Mouse (Mus musculus) spleen, postnatal 10 days (tissue): ENCODE results near the gene Lsg1.

ENCODE experiments used
- DNase-seq, 2 experiments: peaks; one replicate each; pipeline ENCODE4 v3.0.0; 2021 to 2022; ENCODE audit warnings: low spot score in 2 of 2

Lsg1 gene

DNA sequence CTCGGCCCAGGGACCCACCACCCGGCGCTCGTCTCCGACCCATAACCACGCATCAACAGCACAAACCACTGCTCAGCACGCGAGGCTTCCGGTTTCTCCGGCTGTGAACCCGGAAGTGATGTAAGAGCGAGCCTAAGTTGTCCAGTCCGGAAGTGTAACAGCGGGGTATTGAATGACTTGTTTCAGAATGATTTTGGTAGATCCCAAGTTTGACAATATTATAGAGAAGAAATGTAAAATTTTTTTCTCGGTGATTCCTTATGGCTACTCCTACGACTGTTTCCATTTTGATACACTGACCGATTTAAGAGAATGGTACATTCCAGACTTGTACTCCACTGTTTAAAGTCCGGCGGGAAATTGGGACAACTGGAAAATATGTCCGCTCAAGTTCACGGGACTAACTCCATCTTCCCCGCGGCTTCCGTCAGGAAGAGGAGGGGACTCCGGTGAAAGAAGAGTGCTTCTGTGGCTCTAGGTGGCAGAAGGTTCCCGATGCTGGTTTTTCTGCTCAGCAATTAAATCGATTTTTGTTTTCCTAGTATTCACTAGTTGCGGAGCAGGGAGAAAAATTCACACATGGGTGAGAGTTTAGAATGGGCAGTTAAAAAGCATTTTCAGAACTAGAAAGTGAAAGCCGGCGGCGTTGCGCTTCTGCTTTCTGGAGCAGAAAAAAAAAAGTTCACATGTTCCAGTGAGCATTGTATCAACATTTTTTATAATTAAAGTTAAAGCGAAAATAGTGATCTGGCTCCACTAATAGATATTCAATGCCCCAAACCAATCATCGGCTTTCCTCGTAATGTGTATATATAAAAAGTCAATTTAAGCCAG lies at the start of gene Lsg1:
Lsg1 (minus strand) TSS at position 99 of the 834 bp plus-strand sequence.
- peak; percentile 75 to 89 for DNase-seq

DNA sequence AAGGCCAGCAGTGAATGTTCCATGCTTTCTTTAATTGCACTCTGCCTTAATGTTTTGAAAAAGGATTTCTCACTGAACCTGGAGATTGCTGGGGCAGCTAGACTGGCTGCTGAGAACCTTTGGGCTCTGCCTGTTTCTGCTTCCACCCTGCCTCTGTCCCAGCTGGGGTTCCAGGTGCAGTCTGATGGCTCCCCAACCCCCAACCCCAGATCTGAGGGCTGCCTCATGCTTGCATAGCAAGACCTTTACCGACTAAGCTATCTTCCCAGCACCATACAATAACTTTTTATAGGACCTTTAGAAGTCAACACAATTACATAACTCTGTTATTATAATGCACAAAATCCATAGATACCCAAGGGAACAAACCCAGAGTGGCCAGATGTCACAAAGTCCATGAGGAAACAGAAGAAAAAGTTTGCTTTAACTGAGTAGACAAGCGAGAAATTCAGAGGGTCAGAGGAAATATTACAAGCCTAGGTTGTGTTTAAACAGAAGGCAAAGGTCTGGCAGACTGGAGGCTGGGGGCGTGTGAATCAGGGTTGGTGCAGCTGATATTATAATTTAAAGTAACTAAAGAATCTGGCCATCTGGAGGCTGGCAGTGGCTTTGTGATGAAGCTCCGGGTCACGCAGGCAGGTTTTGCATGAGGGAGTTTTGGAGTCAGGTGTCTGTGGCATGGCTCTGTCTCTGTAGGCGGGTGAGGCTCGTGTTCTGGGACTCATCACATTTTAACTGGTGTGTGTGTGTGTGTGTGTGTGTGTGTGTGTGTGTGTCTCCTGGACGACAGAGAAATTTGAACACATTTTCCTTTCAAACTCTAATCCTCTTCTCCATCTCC lies 46.7 kb upstream of the Lsg1 start:
- no peak for DNase-seq

GRCm38 (mm10) chr16:30629509-30629908 lies 42.1 kb upstream of the Lsg1 start:
- DNase-seq = no peak

- DNase-seq = no peak
These were observed 41.0 kb upstream of the Lsg1 start for GRCm38 (mm10) chr16:30628401-30628800.

GRCm38 (mm10) chr16:30627586-30628337 lies 40.4 kb upstream of the Lsg1 start:
- DNase-seq = no peak

GRCm38 (mm10) chr16:30624640-30625039 lies 37.2 kb upstream of the Lsg1 start:
- DNase-seq = no peak

DNA sequence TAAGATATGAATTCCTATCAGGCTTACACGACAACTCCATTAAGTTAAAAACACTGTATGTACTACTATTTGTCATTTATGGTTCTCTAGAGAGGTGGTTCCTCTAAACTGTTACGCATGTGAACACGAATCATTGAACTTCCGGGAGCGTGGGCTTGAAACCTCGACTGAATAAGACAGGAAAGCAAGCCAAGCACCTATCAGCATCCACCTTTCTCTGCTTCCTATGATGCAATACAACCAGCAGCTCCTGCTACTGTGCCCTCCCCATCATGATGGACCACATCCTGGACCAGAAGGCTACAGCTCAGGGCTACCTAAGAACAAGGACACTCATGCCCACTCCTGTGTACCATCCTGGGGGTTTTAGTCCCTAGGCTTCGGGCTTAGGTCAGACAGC lies 36.3 kb upstream of the Lsg1 start:
- no peak for DNase-seq

DNA sequence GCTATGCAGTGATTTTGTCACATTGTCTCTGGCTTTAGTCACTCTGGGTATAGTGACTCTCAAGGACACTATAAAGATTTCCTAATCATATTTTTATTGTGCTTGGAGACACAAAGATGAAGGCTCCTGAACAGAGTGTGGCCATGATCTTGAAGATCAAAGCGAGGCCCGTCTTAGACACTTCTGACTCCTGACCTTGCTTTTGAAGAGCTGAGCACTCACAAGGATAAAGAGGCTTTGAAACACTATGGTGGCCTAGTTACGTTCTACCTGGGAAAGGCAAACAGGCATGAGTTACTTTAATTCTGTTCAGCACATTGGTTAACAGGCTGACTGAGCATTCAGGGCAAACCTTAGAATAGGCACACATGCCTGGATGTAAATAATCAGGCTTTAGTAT lies 28.9 kb upstream of the Lsg1 start:
- no peak for DNase-seq

- DNase-seq = no peak
These were observed 27.4 kb upstream of the Lsg1 start for GRCm38 (mm10) chr16:30614705-30615317.

DNA sequence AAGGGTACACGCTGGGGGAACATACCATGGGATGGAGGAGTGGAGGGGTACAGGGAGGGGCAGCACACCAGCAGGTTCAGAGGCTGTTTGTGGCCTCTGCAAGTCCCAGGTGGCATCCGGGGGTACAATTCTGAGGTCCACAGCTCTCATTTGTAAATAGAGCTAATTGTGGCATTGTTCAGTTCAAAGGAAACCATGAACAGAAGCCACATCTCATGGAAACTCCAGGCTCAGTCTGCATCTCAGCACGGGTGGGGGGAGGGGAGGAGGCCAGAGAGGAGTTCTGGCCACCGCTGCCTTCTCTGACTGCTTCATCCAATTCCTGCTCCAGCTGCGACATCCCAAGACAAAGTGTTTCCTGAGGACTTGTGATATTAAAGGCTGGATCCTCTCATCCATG lies 26.7 kb upstream of the Lsg1 start:
- DNase-seq = no peak

DNA sequence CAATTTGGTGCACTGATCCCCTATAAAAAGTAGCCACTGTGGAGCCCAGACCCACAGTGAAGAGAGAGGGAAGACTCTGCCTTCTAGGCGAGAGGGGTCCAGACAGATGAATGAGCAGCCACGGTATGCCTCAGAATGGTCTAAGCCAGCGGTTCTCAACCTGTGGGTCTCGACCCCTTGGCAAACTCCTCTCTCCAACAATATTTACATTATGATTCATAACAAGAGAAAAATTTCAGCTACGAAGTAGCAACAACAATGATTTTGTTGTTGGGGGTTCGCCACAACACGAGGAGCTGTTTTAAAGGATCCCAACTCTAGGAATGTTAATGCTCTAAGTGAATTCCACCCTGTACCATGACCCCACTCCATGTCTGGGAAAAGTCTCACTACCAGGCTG lies 25.7 kb upstream of the Lsg1 start:
- no peak for DNase-seq

GRCm38 (mm10) chr16:30611331-30611730 lies 23.9 kb upstream of the Lsg1 start:
- no peak for DNase-seq

GRCm38 (mm10) chr16:30607868-30608267 lies 20.5 kb upstream of the Lsg1 start:
- DNase-seq = peak in 1 of 2 experiments; percentile 48

GRCm38 (mm10) chr16:30605528-30605927 lies 18.1 kb upstream of the Lsg1 start:
- no peak for DNase-seq

DNA sequence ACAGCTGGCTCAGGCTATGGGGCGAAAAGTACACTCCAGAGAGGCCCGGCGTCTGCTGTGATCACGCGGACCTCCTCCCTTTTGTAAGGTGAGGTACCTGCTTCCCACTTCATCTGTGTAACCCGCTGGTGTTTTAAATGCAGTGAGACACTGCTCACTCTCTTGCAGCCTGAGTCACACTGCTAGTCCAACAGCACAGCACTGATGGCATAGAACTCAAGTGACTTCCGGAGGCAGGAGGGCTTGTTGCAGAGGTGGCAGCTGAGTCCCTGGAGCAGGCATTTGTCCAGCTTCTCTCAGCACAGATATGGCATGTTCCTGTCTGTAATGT lies 17.4 kb upstream of the Lsg1 start:
- DNase-seq = no peak

- DNase-seq = no peak
These were observed 16.8 kb upstream of the Lsg1 start for GRCm38 (mm10) chr16:30604061-30604806.

DNA sequence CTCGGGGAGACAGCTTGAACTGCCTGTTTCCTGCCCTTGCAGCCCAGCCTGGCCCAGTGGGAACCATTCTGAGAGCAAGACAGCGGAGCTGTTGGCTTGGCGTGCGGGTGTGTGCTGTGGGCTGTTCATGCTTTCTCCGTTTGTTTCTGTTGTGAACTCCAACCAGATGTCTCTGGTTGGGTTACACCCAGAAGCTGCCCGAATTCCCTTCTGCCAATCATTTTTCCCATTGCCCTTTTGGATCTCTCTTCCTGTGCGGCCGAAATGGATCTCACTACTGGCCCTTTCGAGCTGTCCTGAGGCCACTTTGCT lies 16.1 kb upstream of the Lsg1 start:
- DNase-seq = peak in 1 of 2 experiments; percentile 34

DNA sequence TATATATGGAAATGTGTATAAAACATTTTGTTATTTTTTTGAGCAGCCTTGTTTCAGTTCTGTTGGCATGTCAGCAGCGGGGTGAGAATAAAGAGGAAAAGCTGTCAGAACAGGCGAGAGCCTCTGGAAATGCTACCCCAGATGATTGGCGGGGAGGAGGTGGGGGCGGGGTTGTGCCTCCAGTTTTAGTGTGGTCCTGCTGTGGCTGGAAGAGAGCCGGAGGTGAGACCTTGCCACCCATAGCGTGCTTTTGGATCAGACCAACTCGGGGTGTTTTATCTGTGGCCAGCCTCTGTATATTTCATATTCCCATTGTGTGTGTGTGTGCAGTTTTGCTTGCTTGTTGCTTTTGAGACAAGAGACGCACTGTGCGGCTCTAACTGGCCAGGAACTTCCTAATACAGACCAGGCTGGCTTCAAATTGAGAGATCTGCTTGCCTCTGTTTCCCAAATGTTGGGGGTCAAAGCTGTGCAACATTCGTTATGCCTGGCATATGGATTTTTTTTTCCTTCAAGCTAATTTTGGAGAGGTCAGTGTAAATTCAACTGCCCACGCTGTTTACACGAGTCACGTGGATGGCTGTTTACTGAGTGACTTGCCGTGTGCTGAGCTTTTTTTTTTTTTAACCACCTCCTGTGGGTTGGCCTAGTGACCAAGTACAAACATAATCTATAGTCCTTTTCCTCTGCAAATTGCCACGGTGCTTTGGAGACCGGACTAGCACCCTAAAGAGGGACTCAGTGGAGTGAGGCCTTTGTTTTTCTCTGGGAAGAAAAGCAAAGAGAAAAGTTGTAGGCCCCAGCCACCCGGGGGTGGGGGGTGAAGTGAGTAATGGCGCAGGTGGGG lies 15.5 kb upstream of the Lsg1 start:
- no peak for DNase-seq

GRCm38 (mm10) chr16:30601946-30602345 lies 14.6 kb upstream of the Lsg1 start:
- DNase-seq = peak in 1 of 2 experiments; percentile 38
